Mouse (Mus musculus): ENCODE measurements around the gene Fip1l1. TPM values are rescaled to one million over a fixed set of nuclear protein-coding genes. Genes with fewer than 3 reads are reported as not detected.

The Fip1l1 gene
- 10 to 100 TPM; 51.4 to 56.7 TPM for total RNA-seq (2021)
- long read RNA-seq, experiment 1, full-length matches to known transcripts, result 39 of 71 reads
- long read RNA-seq, experiment 1, partial matches to known transcripts, result 7 of 71 reads
- long read RNA-seq, experiment 1, other reads (novel, unspliced or antisense), result 25 of 71 reads
- long read RNA-seq, experiment 2, full-length matches to known transcripts, result 24 of 45 reads
- long read RNA-seq, experiment 2, partial matches to known transcripts, result 0 of 45 reads
- long read RNA-seq, experiment 2, other reads (novel, unspliced or antisense), result 21 of 45 reads

DNA sequence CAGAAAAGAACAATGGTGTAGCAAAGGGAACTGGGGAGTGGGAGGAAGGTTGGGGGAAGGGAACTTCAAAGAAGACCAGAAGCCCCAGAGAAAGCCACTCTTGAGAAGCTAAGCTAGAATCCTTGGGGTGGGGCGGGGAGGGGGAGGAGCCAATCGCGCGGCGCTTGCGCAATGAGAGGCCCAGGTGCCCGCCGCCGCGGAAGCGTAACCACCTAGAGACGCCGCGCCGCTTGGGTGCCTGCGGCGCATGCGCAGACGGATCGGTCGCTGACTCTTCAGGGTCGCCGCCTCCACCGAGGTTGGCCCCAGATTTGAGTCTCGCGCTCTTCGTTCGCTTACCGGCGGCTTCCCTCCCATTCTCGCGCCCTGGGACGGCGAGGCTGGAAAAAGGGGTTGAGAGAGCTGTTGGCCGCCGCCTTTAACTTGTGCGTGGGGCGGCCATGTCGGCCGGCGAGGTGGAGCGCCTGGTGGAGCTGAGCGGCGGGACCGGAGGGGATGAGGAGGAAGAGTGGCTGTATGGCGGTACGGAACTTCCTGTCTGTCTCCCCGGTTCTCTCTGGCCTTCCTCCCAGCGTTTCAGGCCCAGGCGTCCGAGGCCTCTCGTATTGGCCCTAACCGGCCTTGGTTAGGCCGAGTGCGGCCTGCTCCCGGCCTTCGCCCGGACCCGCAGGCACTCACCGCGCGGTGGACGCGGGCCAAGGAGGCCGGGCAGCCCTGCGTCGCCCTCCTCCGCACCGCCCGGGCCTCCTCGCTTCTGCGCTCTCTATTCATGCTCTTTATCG, at the start of gene Fip1l1:
Gene Fip1l1 (plus strand): TSS at position 210 of the 782 bp plus-strand sequence.
- DNase-seq, result peak; percentile 93

DNA sequence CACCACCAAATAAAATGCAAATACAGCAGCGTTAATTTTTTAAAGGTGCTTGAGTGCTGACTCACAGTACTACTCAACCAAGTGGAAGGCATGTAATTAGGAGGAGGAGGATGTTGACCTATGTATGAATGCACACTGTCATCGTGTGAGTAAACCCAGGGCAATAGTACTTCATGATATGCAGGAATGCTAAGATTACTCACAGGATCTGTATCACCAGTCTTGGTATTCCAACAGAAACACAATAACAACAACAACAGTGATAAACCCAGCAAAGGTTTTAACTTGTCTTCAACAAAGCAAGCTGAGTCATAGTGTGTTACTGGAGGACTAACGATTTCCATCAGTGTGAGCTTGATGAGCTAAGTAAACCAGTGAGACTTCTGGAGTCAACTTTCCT, 42.5 kb upstream of the Fip1l1 start:
- DNase-seq, result no peak

DNA sequence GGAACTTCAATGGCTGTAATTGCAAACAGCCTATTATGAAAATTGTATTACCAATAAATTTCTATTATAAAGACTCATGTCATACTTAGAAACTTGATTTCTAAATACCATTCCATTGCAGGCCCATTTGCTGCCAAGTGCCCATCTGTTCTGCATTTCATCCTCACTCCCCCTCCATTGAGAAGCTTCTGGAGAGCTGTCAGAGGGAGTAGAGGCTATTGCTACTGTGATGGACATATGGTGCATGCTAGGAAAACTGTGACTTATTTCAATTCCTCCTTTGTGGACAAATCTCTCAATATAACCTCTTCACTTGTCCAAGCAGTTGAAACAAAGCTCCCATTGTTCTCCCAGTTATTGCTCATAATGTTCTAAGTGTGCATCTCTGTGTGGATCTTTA, 23.6 kb upstream of the Fip1l1 start:
- no peak for DNase-seq

DNA sequence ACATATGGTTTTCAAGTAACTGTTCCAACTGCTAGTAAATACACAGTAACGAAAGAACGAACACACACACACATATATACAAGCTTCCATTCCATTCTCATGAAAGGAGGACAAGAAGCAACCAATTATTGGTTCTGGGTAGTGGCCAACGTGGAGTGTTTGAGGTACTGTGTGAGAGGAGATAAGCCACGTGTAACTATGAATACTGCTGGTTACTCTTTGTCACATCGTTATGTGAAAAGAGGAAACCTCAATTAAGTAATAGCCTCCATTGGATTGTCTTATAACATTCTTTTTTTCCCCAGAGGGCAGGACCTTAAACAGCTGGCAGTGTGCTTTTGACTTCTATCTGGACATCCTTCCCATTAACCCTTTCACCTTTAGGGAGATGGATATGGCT, 8.2 kb upstream of the Fip1l1 start:
- no peak for DNase-seq

GRCm38 (mm10) chr5:74530785-74531184, 4.5 kb upstream of the Fip1l1 start:
- no peak for DNase-seq

GRCm38 (mm10) chr5:74531630-74532280, 3.5 kb upstream of the Fip1l1 start, which contains the start of gene Scfd2:
Gene Scfd2 (minus strand): TSS chr5:74531759.
- peak; percentile 99 for DNase-seq

GRCm38 (mm10) chr5:74536180-74536947, 1.1 kb downstream of the Fip1l1 start:
- DNase-seq, result peak; percentile 20

- no peak for DNase-seq
Observed at GRCm38 (mm10) chr5:74545606-74546005, 10.4 kb downstream of the Fip1l1 start.

DNA sequence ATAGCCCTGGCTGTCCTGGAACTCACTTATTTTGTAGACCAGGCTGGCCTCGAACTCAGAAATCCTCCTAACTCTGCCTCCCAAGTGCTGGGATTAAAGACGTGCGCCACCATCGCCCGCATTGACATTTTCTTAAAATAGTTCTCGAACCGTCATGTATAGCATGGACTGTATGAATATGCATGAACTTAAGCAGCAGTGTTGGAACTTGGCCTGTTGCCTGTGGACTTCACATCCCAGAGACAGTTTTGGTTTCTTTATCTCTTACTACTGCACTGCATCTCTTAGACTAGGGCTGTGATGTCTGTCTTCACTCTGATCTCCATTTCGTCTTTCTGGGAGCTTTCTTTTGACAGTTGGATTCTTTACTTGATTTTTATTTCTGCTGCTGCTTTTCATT, 14.3 kb downstream of the Fip1l1 start:
- DNase-seq, result no peak

DNA sequence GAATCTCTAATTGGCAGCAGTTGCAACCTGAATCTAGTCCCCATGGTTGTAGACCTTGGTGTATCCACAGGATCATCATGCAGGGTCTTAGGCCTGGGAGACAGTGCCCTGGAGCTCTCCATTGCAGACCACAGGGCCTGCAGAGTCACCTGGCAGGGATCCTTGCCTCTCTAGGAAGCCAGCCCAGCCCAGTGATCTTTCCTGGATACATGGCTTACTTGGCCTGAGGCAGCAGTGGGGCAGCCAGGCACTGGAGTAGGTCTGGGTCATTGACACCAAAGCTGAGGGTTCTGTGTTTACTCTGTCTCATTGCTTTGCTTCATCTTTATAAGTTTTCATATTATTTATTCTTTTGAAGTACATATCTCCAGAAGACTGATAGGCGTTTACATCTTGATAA, 25.9 kb downstream of the Fip1l1 start:
- DNase-seq, result peak; percentile 47

- no peak for DNase-seq
Observed at GRCm38 (mm10) chr5:74571767-74572166, 36.5 kb downstream of the Fip1l1 start.

DNA sequence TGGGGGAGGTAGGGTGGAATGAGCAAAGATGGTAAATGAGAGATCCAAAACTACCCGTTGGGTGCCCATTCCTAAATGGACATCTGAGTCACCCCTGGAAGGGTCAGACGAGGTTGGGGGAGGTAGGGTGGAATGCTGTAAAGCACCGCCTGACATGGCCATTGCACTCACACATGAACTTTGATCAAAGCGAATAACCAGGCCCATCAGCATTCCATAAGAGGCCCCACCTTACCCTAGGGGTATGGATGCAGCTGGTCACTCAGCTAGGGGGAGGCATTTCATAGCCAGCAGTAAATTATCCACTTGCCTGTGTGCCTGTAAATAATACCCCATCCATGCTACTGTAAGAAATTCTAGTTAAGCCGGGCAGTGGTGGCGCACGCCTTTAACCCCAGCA, 53.9 kb downstream of the Fip1l1 start:
- no peak for DNase-seq

DNA sequence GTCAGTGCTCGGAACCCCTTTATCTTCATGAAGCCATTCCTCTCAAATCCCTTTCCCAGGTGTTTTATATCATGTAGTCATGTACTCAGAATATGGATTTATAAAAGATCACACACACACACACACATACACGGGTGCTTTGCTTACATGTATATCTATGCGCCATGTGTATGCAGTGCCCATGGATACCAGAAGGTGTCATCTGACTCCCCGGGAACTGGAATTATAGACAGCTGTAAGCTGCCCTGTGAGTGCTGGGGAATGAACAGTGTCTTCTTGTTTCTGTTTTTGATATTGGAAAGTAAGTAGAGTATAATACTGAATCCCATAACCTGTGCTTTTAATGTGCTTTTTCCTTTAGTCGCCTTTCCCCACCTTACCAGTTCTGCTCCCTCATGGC, 56.2 kb downstream of the Fip1l1 start:
- DNase-seq, result no peak

GRCm38 (mm10) chr5:74593147-74593546, 57.9 kb downstream of the Fip1l1 start:
- DNase-seq, result no peak

DNA sequence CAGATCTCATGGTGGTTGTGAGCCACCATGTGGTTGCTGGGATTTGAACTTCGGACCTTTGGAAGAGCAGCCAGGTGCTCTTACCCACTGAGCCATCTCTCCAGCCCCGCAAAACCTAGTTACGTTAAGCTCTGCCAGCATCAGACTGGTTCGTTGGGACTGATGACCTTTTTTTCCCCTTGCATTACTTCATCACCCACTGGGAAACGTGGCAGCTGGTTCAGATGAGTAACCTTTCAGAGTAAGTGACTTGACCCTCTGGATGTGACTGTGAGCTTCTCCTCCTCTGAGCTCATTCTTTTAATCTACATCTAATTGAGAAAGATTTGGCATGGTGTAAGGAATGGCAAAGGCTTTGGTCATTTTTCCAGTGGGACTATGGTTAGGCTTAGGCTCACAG, 64.8 kb downstream of the Fip1l1 start:
- no peak for DNase-seq

GRCm38 (mm10) chr5:74601171-74601570, 65.9 kb downstream of the Fip1l1 start:
- no peak for DNase-seq

DNA sequence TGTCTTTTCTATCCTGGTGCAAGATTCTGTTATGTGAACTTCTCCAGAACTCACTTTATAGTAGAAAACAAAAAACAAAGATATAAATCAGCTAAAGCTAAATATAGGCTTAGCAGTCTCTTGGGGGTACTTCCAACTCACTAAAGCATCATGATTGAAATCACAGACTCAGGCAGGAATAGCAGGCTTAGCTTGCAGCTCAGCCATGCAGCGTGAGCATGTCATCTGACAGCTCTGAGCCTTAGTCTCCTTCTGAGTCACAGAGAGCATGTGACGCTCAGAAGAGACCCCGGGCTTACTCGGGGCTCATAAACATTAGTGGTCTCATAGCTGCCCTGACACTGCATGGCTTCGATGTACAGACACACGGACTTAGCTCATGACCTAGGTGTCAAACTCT, 66.7 kb downstream of the Fip1l1 start:
- no peak for DNase-seq

DNA sequence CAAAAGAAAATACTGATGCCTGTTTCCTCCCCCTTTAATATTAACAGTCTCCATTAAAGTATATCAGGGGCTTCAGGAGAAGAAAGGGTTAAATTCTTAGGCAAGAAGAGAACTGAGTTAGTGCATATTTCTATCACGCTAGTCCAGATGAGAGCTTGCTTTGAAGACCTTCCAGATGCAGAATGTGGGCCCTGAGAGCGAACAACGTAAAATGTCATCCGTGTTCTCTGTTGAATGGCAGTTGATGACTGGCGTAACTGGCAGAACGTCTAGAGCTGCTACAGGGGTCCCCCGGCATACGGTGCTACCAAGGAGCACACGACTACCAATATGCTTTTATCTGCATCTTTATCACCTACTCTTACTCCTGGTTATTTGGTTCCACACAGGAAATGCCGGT, 67.1 kb downstream of the Fip1l1 start:
- no peak for DNase-seq

DNA sequence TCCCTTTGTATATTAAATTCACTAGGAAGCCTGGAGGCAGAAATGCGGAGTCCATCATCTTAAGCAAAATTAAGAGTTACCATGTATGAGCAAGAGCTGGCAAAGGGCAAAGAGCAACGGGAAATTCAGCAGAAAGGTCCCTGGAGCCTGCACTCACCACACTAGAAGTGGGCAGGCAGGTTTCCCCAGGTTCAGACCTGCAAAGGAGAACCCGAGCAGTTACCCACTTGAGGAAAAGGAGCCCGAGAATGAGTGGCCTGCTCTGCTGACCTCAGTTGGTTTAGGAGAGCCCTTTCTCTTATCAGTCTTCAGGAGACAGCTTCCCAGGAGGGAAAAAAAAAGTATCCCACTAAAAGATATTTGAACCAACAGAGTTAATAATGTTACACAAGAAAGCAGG, 68.1 kb downstream of the Fip1l1 start:
- no peak for DNase-seq

- no peak for DNase-seq
Observed at GRCm38 (mm10) chr5:74606213-74606612, 71.0 kb downstream of the Fip1l1 start.

GRCm38 (mm10) chr5:74610511-74610910, 75.3 kb downstream of the Fip1l1 start:
- DNase-seq, result no peak

- no peak for DNase-seq
Observed at GRCm38 (mm10) chr5:74612713-74613112, 77.5 kb downstream of the Fip1l1 start.

All from adrenal gland, postnatal 10 days (tissue).